Mouse (Mus musculus) embryo, embryonic 10.5 days (tissue): ENCODE results near the gene Slc22a23.

Experiments used
- DNase-seq: peaks from one replicate; pipeline ENCODE4 v3.0.0-alpha.2; 2015; ENCODE audit warnings: low spot score

Slc22a23 gene

GRCm38 (mm10) chr13:34133326-34134071 lies 211.5 kb downstream of the Slc22a23 start:
- peak; percentile 82 for DNase-seq

GRCm38 (mm10) chr13:34132875-34133274 lies 212.1 kb downstream of the Slc22a23 start:
- no peak for DNase-seq

- DNase-seq = peak; percentile 68
Observed at GRCm38 (mm10) chr13:34132299-34132698, 212.7 kb downstream of the Slc22a23 start.

- DNase-seq = peak; percentile 91
Observed at GRCm38 (mm10) chr13:34131708-34132060, 213.3 kb downstream of the Slc22a23 start.

- DNase-seq = peak; percentile 92
Observed at GRCm38 (mm10) chr13:34131011-34131707, 213.8 kb downstream of the Slc22a23 start.

GRCm38 (mm10) chr13:34130226-34130731 lies 214.7 kb downstream of the Slc22a23 start, which contains the start of gene Tubb2b:
Tubb2b (minus strand) TSS chr13:34130466.
- peak; percentile 98 for DNase-seq

- peak; percentile 84 for DNase-seq
Observed at GRCm38 (mm10) chr13:34129485-34130225, 215.3 kb downstream of the Slc22a23 start.
